Mouse (Mus musculus) midbrain, embryonic 15.5 days (tissue): ENCODE measurements at regions not wholly inside any gene's neighbourhood (a gene's known extent, or its start where the extent isn't known, plus 50 kb on each side); places are given as distances from the start of the nearest gene placed in this dataset.

Experiments used
- ATAC-seq: fragments of 200-750 bp; cut with Nextera tagmentation; replicated peaks from 2 replicates; pipeline ENCODE4 v1.8.0; 2017; ENCODE audit warnings: moderate TSS enrichment
- H3K27ac ChIP-seq: fragments of 300-500 bp; sonication (generic); 2 replicates; pipeline ENCODE4 v1.5.1; 2015; ENCODE audit warnings: mild to moderate bottlenecking, inconsistent platforms
- H3K27me3 ChIP-seq: fragments of 300-500 bp; sonication (generic); replicated peaks from 2 replicates; pipeline ENCODE4 v1.6.1; 2015; ENCODE audit warnings: inconsistent platforms
- H3K36me3 ChIP-seq: fragments of 300-500 bp; sonication (generic); replicated peaks from 2 replicates; pipeline ENCODE4 v1.6.1; 2015; ENCODE audit warnings: inconsistent platforms
- H3K4me1 ChIP-seq: fragments of 300-500 bp; sonication (generic); 2 replicates; pipeline ENCODE4 v1.6.1; 2015; ENCODE audit warnings: inconsistent platforms
- H3K4me2 ChIP-seq: fragments of 300-500 bp; sonication (generic); 2 replicates; pipeline ENCODE4 v1.6.1; 2015; ENCODE audit warnings: inconsistent platforms, mild to moderate bottlenecking, moderate library complexity
- H3K4me3 ChIP-seq: fragments of 300-500 bp; sonication (generic); 2 replicates; pipeline ENCODE4 v1.5.1; 2015; ENCODE audit warnings: mild to moderate bottlenecking, inconsistent platforms
- H3K9ac ChIP-seq: fragments of 300-500 bp; sonication (generic); 2 replicates; pipeline ENCODE4 v1.6.1; 2015; ENCODE audit warnings: mild to moderate bottlenecking, inconsistent platforms
- H3K9me3 ChIP-seq: fragments of 300-500 bp; sonication (generic); 2 replicates; pipeline ENCODE4 v1.6.1; 2016; ENCODE audit warnings: inconsistent platforms
- WGBS: fragments of 180-500 bp; shearing (Covaris S2); methylation state at CpG from one replicate; pipeline ENCODE4 v1.1.7; 2015; ENCODE audit warnings: mixed read lengths; 5-methylcytosine and 5-hydroxymethylcytosine counted together

DNA sequence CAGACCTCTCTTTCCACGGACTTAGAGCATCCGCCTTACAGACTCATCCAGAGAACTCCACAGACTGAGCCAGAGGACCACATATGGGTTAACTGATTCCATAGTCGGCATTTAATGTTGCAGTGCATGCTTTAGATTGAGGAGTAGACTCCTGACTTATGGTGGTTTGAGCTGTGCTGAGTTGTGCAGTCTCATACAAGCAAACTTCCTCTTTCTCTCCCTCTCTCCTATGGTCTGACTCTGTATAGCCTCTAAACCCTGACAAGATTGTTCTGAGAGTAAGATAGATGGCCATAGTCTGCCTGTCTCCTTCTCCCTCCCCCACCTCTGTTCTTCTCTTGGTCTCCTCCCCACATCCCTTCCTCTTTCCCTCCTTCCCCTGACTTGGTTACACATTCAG, 616.0 kb downstream of the Ryr2 start:
- no peak for ATAC-seq
- H3K27me3 ChIP-seq, result no peaks in the 10 kb centered on the region
- 80% methylated on average over 3 of the region's 3 CpGs for WGBS

DNA sequence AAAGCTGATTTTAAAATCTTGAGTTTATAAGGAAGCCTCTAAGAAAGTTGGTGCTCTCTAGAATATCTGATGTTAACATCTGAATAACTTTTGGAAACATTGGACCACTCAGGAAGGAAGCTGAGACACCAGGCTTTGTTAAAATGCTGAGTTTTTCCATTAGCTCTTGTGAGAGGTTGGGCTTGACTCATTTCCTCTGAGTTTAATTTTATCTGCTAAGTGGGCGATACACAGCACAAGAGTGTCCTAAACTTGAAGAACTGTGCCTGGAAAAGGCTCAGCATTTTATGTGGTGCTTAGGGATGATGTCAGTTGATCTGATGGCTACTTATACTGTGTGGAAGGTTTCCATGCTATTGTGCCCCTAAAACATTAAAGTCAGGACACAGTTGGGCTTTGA, 623.6 kb downstream of the Ryr2 start:
- no peak overlapping the region for H3K9ac ChIP-seq
- H3K4me2 ChIP-seq, result no peak overlapping the region
- H3K4me3 ChIP-seq, result no peak overlapping the region
- no peaks in the 10 kb centered on the region for H3K9me3 ChIP-seq
- no peaks in the 10 kb centered on the region for H3K36me3 ChIP-seq
- H3K27me3 ChIP-seq, result no peaks in the 10 kb centered on the region
- H3K4me1 ChIP-seq, result no peaks in the 10 kb centered on the region
- no peak overlapping the region for H3K27ac ChIP-seq
- 84% methylated on average over 1 of the region's 1 CpGs for WGBS
- ATAC-seq, result no peak

More for the DNA sequence above, 616.0 kb downstream of the Ryr2 start:
- H3K4me1 ChIP-seq, result no peaks in the 10 kb centered on the region
- no peak overlapping the region for H3K9ac ChIP-seq
- no peaks in the 10 kb centered on the region for H3K36me3 ChIP-seq
- H3K27ac ChIP-seq, result no peak overlapping the region
- no peak overlapping the region for H3K4me3 ChIP-seq
- H3K9me3 ChIP-seq, result no peaks in the 10 kb centered on the region
- no peak overlapping the region for H3K4me2 ChIP-seq

GRCm38 (mm10) chr13:11482701-11483100, 624.0 kb downstream of the Ryr2 start:
- WGBS, result 26% methylated on average over 3 of the region's 3 CpGs
- Histone ChIP-seq H3K36me3 (no peaks in the 10 kb centered on the region), H3K9ac (no peak overlapping the region), H3K27ac (no peak overlapping the region), H3K4me1 (no peaks in the 10 kb centered on the region), H3K27me3 (no peaks in the 10 kb centered on the region), H3K4me3 (no peak overlapping the region), H3K9me3 (no peaks in the 10 kb centered on the region), H3K4me2 (no peak overlapping the region)
- no peak; the same call in 1 of the 2 replicates for ATAC-seq

- Histone ChIP-seq H3K27me3 (no peaks in the 10 kb centered on the region), H3K9me3 (no peaks in the 10 kb centered on the region), H3K36me3 (no peaks in the 10 kb centered on the region), H3K4me3 (no peak overlapping the region), H3K4me1 (no peaks in the 10 kb centered on the region), H3K4me2 (no peak overlapping the region), H3K27ac (no peak overlapping the region), H3K9ac (no peak overlapping the region)
- WGBS, result 93% methylated on average over 2 of the region's 2 CpGs
- no peak for ATAC-seq
These were observed 646.5 kb downstream of the Ryr2 start for GRCm38 (mm10) chr13:11460251-11460650.

- Histone ChIP-seq H3K9me3 (no peaks in the 10 kb centered on the region), H3K36me3 (no peaks in the 10 kb centered on the region), H3K4me2 (no peak overlapping the region)
These were observed 651.6 kb downstream of the Ryr2 start for GRCm38 (mm10) chr13:11455113-11455512.

DNA sequence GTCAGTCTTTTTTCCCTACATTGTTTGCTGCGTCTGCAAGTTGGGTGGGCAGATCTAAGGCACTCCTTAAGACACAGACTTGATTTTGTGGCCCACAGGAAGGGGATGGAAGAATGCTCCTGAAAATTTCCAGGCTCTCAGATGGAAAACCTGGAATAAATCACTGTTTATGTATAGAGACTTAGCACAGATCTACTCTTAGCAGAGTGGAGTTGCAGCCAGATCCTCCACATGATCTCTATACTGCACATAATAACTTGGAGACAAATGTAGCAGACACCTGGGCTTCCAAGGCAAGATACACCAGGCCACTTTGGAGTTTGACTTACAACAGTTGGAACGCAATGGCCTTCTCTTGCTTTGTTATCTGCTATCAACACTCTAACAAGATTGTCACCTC, 654.3 kb downstream of the Ryr2 start:
- Histone ChIP-seq H3K9me3 (no peaks in the 10 kb centered on the region), H3K27me3 (no peaks in the 10 kb centered on the region), H3K27ac (no peak overlapping the region), H3K4me1 (no peaks in the 10 kb centered on the region), H3K4me3 (no peak overlapping the region), H3K9ac (no peak overlapping the region), H3K36me3 (no peaks in the 10 kb centered on the region), H3K4me2 (no peak overlapping the region)
- ATAC-seq, result no peak
- WGBS, result 79% methylated on average over 2 of the region's 2 CpGs

More at GRCm38 (mm10) chr13:11455113-11455512, 651.6 kb downstream of the Ryr2 start:
- Histone ChIP-seq H3K27me3 (no peaks in the 10 kb centered on the region), H3K27ac (no peak overlapping the region), H3K4me3 (no peak overlapping the region), H3K4me1 (no peaks in the 10 kb centered on the region), H3K9ac (no peak overlapping the region)
- WGBS, result 70% methylated on average over 3 of the region's 3 CpGs
- no peak for ATAC-seq

DNA sequence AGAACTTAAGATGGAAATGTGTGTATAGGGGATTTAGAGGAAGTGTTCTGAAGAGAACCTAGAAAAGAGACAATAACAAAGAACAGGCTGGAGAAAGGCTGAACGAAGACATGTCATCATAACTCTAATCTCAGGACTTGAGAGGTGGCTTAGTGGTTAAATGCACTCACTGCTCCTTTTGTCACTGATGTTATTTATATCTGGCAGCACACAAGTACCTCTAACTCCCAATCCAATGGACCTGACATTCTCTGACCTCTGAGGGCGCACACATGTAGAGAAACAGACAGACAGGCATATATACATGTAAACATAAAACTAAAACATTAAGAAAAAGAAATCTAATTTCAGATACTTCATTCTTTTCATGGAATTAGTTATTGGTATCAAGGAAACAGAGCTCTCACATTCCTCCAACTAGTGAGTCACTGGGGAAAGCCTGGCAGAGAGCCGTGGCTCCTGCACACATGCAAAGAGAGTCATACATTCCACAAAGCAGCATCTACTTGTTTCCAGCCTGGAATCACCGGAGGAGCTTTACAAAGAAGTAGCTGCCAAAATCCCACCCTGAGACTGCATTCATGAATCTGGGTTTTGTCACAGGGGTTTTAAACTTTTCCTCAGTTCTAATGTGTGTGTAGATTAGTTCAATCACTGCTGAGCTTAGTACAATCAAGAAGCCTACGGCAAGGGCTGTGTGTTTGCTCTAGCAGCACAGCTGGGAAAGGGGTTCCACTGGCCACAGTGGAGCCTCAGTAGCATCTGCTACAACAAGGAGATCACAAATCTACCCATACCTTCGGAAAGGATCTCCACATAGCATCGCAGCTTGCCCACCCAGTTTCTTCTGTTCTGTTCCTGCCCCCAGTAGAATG, 674.0 kb downstream of the Ryr2 start:
- Histone ChIP-seq H3K4me2 (no peak overlapping the region), H3K27ac (no peak overlapping the region), H3K4me3 (no peak overlapping the region), H3K27me3 (no peaks in the 10 kb centered on the region), H3K9ac (no peak overlapping the region), H3K4me1 (no peaks in the 10 kb centered on the region), H3K36me3 (no peaks in the 10 kb centered on the region), H3K9me3 (no peaks in the 10 kb centered on the region)
- ATAC-seq, result no peak
- 74% methylated on average over 7 of the region's 7 CpGs for WGBS

DNA sequence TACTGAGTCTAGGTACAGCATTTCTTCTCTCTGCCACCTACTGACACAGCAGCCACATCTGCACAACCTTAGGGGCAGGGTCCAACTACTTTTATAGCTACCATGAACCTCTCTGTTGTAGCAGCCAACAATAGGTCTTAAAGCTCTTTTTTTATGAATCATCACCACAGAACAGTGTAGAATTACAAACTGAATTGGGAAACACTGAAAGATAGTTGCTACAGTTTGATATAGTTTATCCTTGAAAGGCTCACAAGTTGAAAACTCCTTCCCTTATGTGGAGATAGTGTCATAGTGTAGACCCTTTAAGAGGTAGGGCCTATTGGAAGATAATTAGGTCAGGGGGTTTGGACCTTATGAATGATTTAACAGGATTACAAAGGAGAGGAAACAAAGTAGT, 679.9 kb downstream of the Ryr2 start:
- Histone ChIP-seq H3K4me1 (no peaks in the 10 kb centered on the region), H3K27ac (no peak overlapping the region), H3K27me3 (no peaks in the 10 kb centered on the region), H3K9ac (no peak overlapping the region), H3K9me3 (no peaks in the 10 kb centered on the region), H3K4me3 (no peak overlapping the region), H3K36me3 (no peaks in the 10 kb centered on the region), H3K4me2 (no peak overlapping the region)
- ATAC-seq, result no peak

DNA sequence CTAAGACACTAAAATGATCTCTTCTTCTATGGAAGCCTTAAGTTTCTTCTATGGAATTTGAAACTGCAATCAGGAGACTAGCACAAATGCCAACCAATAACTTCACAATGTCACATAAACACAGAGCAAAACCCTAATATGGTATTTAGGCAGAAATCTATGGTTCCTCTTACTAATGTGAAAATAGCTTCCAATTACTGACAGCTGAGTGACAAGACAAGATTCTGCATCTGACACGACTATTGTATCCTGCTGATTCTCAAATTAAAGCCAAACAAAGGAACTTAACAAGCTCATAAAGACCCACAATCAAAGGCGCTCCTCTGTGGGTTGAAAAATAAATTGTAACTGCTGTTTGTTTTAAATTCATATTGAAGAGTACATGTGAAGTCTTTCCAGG, 714.7 kb downstream of the Ryr2 start:
- Histone ChIP-seq H3K4me3 (no peak overlapping the region), H3K36me3 (no peaks in the 10 kb centered on the region), H3K27ac (no peak overlapping the region), H3K9ac (no peak overlapping the region), H3K27me3 (no peaks in the 10 kb centered on the region), H3K4me2 (no peak overlapping the region), H3K9me3 (0 out of 2 replicates have a peak, but pooled peaks cover 4% of the 10 kb centered on the region), H3K4me1 (no peaks in the 10 kb centered on the region)
- 55% methylated on average over 2 of the region's 2 CpGs for WGBS
- ATAC-seq, result no peak

GRCm38 (mm10) chr13:11375452-11375851, 731.3 kb downstream of the Ryr2 start:
- no peak for ATAC-seq
- Histone ChIP-seq H3K36me3 (no peaks in the 10 kb centered on the region), H3K4me2 (no peak overlapping the region), H3K9me3 (peaks cover 5% of the 10 kb centered on the region; the same call in 1 of the 2 replicates), H3K4me3 (no peak overlapping the region), H3K4me1 (no peaks in the 10 kb centered on the region), H3K27me3 (no peaks in the 10 kb centered on the region), H3K9ac (no peak overlapping the region), H3K27ac (no peak overlapping the region)

DNA sequence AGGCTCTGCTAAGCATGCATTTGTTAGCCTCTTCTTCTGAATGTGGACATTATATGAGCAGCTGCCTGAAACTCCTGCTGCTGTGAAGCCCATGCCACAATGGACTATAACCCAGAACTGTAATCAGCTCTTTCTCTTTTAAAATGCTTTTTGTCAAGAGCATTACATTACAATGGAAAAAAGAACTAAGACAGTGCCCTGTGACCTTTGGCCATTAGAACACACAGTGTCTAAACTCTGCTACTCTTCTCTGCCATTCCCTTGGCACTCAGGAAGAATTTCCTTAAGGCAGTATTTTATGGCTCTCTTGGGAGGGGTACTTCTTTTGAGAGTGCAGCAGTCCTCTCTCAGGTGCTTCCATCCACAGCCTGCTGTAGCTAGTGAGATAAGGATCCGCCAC, 737.3 kb downstream of the Ryr2 start:
- Histone ChIP-seq H3K36me3 (no peaks in the 10 kb centered on the region), H3K27ac (no peak overlapping the region), H3K9me3 (no peaks in the 10 kb centered on the region), H3K27me3 (no peaks in the 10 kb centered on the region), H3K9ac (no peak overlapping the region), H3K4me1 (no peaks in the 10 kb centered on the region), H3K4me2 (no peak overlapping the region), H3K4me3 (no peak overlapping the region)
- no peak for ATAC-seq
- 80% methylated on average over 1 of the region's 1 CpGs for WGBS

DNA sequence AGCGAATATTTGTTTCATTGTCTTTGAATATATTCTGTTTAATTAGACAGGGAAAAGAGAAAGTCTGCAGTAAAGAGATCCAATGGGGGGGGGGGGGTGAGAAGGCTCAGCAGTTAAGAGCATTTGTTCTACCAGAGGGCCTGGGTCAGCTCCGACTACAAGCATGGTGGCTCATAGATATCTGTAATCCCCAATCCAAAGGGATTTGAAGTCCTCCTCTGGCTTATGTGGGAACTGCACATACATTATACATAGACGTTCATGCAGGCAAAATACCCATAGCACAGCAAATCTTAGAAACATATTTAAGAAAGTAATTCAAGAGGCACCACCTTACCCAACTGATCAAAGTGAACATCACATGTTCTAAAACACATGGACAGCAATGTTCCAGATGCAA, 743.9 kb downstream of the Ryr2 start:
- Histone ChIP-seq H3K36me3 (no peaks in the 10 kb centered on the region), H3K9ac (no peak overlapping the region), H3K4me3 (no peak overlapping the region), H3K4me1 (no peaks in the 10 kb centered on the region), H3K27me3 (no peaks in the 10 kb centered on the region), H3K27ac (no peak overlapping the region), H3K9me3 (no peaks in the 10 kb centered on the region), H3K4me2 (no peak overlapping the region)
- no peak for ATAC-seq
- WGBS, result 68% methylated on average over 3 of the region's 3 CpGs

- H3K27me3 ChIP-seq, result no peaks in the 10 kb centered on the region
- H3K4me1 ChIP-seq, result no peaks in the 10 kb centered on the region
- no peak overlapping the region for H3K4me2 ChIP-seq
- H3K9ac ChIP-seq, result no peak overlapping the region
- WGBS, result 26% methylated on average over 4 of the region's 4 CpGs
- no peak overlapping the region for H3K27ac ChIP-seq
- H3K9me3 ChIP-seq, result no peaks in the 10 kb centered on the region
- no peak overlapping the region for H3K4me3 ChIP-seq
- H3K36me3 ChIP-seq, result no peaks in the 10 kb centered on the region
- peak; percentile 49; the same call in 1 of the 2 replicates for ATAC-seq
These were observed 758.3 kb downstream of the Ryr2 start for GRCm38 (mm10) chr13:11348502-11348849.
